Mouse (Mus musculus) neural tube, embryonic 14.5 days (tissue): ENCODE results near the gene Ndufa11. TPM values are rescaled to one million over a fixed set of nuclear protein-coding genes. Genes with fewer than 3 reads are reported as not detected.
A peak's percentile ranks its signal among the peaks of the same experiment; 100 is the strongest.

Experiments
- ATAC-seq: fragments of 200-750 bp; cut with Nextera tagmentation; 2 replicates; pipeline ENCODE4 v1.8.0; 2017; ENCODE audit warnings: low read depth, mild to moderate bottlenecking, moderate TSS enrichment, moderate library complexity
- H3K27ac ChIP-seq: fragments of 300-500 bp; sonication (generic); 2 replicates; pipeline ENCODE4 v1.5.1; 2014; ENCODE audit warnings: low read depth, mild to moderate bottlenecking, control low read depth, low read length, moderate library complexity, mixed read lengths
- H3K27me3 ChIP-seq: fragments of 300-500 bp; sonication (generic); 2 replicates; pipeline ENCODE4 v1.6.1; 2014; ENCODE audit warnings: low read length; ENCODE audit not compliant: control insufficient read depth, insufficient read depth
- H3K36me3 ChIP-seq: fragments of 300-500 bp; sonication (generic); 2 replicates; pipeline ENCODE4 v1.6.1; 2014; ENCODE audit warnings: low read length, mixed read lengths; ENCODE audit not compliant: control insufficient read depth, insufficient read depth
- H3K4me1 ChIP-seq: fragments of 300-500 bp; sonication (generic); 2 replicates; pipeline ENCODE4 v1.6.1; 2014; ENCODE audit warnings: low read length; ENCODE audit not compliant: control insufficient read depth, insufficient read depth
- H3K4me2 ChIP-seq: fragments of 300-500 bp; sonication (generic); 2 replicates; pipeline ENCODE4 v1.6.1; 2014; ENCODE audit warnings: mild to moderate bottlenecking, low read depth, low read length, control low read depth
- H3K4me3 ChIP-seq: fragments of 300-500 bp; sonication (generic); 2 replicates; pipeline ENCODE4 v1.5.1; 2014; ENCODE audit warnings: low read depth, low read length, control low read depth, mixed read lengths
- H3K9ac ChIP-seq: fragments of 300-500 bp; sonication (generic); replicated peaks from 2 replicates; pipeline ENCODE4 v1.6.1; 2014; ENCODE audit warnings: low read depth, mild to moderate bottlenecking, control low read depth, low read length, mixed read lengths
- H3K9me3 ChIP-seq: fragments of 300-500 bp; sonication (generic); 2 replicates; pipeline ENCODE4 v1.6.1; 2016; ENCODE audit warnings: low read length; ENCODE audit not compliant: control insufficient read depth
- WGBS: fragments of 180-500 bp; shearing (Covaris S2); extraction: QIAGEN DNeasy Blood & Tissue Kit; methylation state at CpG from one replicate; pipeline ENCODE4 v1.1.7; 2014; 5-methylcytosine and 5-hydroxymethylcytosine counted together
- polyA plus RNA-seq: library from polyadenylated mRNA; unstranded; fragments of >200 nt; fragmentation: Nextera tagmentation; extraction: Ambion mirVana; gene quantifications from 2 replicates; pipeline ENCODE4 v1.2.1, GENCODE M21; 2014

The Ndufa11 gene
- polyA plus RNA-seq, 1 experiment from 2014 or later = 693 TPM

- Histone ChIP-seq H3K27me3 (no peaks in the 10 kb centered on the region), H3K36me3 (peaks cover 79% of the 10 kb centered on the region), H3K4me1 (no peaks in the 10 kb centered on the region), H3K9ac (no peak overlapping the region), H3K9me3 (no peaks in the 10 kb centered on the region), H3K4me3 (no peak overlapping the region), H3K27ac (no peak overlapping the region), H3K4me2 (no peak overlapping the region)
- no peak for ATAC-seq
- 85% methylated on average over 4 of the region's 4 CpGs for WGBS
Observed at GRCm38 (mm10) chr17:56708692-56709091, 8.9 kb upstream of the Ndufa11 start.

DNA sequence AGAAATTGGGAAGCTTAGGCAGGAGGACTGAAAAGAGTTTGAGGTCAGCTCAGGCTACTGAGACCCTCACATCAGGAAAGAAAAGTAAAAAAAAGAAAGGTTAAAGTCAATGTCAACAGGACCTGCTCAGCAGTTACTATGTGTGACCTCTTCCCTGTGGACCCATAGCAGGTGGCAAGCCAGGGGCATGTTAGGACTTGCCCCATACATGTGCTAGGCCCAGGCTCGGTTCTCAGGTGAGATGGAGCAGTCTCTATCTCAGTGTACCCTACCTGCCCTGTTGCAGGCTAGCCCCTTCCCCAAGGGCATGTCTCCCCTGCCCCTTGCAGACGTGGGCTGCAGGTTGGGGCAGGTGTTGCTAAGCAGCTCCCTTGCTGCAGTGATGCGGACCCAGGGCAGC lies 7.9 kb upstream of the Ndufa11 start:
- no peaks in the 10 kb centered on the region for H3K4me1 ChIP-seq
- no peak overlapping the region for H3K9ac ChIP-seq
- no peak overlapping the region for H3K4me2 ChIP-seq
- peaks cover 71% of the 10 kb centered on the region for H3K36me3 ChIP-seq
- H3K9me3 ChIP-seq = no peaks in the 10 kb centered on the region
- ATAC-seq = no peak
- WGBS = 89% methylated on average over 3 of the region's 3 CpGs
- H3K27ac ChIP-seq = no peak overlapping the region
- H3K4me3 ChIP-seq = no peak overlapping the region
- no peaks in the 10 kb centered on the region for H3K27me3 ChIP-seq

GRCm38 (mm10) chr17:56715360-56715759 lies 2.2 kb upstream of the Ndufa11 start:
- Histone ChIP-seq H3K27ac (no peak overlapping the region), H3K27me3 (no peaks in the 10 kb centered on the region), H3K4me1 (peaks cover 17% of the 10 kb centered on the region), H3K4me2 (peak overlapping the region; percentile 79), H3K36me3 (peaks cover 25% of the 10 kb centered on the region), H3K4me3 (peak overlapping the region; percentile 50; the same call in 1 of the 2 replicates), H3K9me3 (no peaks in the 10 kb centered on the region), H3K9ac (no peak overlapping the region)
- 67% methylated on average over 11 of the region's 11 CpGs for WGBS
- ATAC-seq = no peak

GRCm38 (mm10) chr17:56715914-56716654 lies 1.5 kb upstream of the Ndufa11 start:
- peaks cover 17% of the 10 kb centered on the region for H3K4me1 ChIP-seq
- no peaks in the 10 kb centered on the region for H3K9me3 ChIP-seq
- no peaks in the 10 kb centered on the region for H3K27me3 ChIP-seq
- 23% methylated on average over 20 of the region's 22 CpGs for WGBS
- H3K36me3 ChIP-seq = peaks cover 20% of the 10 kb centered on the region
- H3K4me2 ChIP-seq = peak overlapping the region; percentile 79
- ATAC-seq = 0 out of 2 replicates have a peak, but pooled peaks have one; percentile 0
- peak overlapping the region; percentile 60 for H3K27ac ChIP-seq
- peak overlapping the region; percentile 50 for H3K4me3 ChIP-seq
- H3K9ac ChIP-seq = peak overlapping the region; percentile 50

GRCm38 (mm10) chr17:56716655-56717362 lies 758 bp upstream of the Ndufa11 start:
- peak overlapping the region; percentile 84 for H3K27ac ChIP-seq
- H3K9me3 ChIP-seq = no peaks in the 10 kb centered on the region
- H3K4me2 ChIP-seq = peak overlapping the region; percentile 79
- under 1% methylated on average over 53 of the region's 55 CpGs for WGBS
- peaks cover 16% of the 10 kb centered on the region for H3K36me3 ChIP-seq
- H3K27me3 ChIP-seq = no peaks in the 10 kb centered on the region
- H3K4me3 ChIP-seq = peak overlapping the region; percentile 50
- peak overlapping the region; percentile 71 for H3K9ac ChIP-seq
- H3K4me1 ChIP-seq = peaks cover 17% of the 10 kb centered on the region
- peak; percentile 92 for ATAC-seq

GRCm38 (mm10) chr17:56722441-56722840 lies 4.9 kb downstream of the Ndufa11 start:
- 44% methylated on average over 5 of the region's 5 CpGs for WGBS
- Histone ChIP-seq H3K9ac (0 out of 2 replicates have a peak overlapping the region, but pooled peaks have one; percentile 8), H3K4me1 (peaks cover 12% of the 10 kb centered on the region), H3K4me3 (no peak overlapping the region), H3K27me3 (no peaks in the 10 kb centered on the region), H3K4me2 (no peak overlapping the region), H3K36me3 (peaks cover 16% of the 10 kb centered on the region), H3K9me3 (no peaks in the 10 kb centered on the region), H3K27ac (no peak overlapping the region)
- no peak for ATAC-seq

DNA sequence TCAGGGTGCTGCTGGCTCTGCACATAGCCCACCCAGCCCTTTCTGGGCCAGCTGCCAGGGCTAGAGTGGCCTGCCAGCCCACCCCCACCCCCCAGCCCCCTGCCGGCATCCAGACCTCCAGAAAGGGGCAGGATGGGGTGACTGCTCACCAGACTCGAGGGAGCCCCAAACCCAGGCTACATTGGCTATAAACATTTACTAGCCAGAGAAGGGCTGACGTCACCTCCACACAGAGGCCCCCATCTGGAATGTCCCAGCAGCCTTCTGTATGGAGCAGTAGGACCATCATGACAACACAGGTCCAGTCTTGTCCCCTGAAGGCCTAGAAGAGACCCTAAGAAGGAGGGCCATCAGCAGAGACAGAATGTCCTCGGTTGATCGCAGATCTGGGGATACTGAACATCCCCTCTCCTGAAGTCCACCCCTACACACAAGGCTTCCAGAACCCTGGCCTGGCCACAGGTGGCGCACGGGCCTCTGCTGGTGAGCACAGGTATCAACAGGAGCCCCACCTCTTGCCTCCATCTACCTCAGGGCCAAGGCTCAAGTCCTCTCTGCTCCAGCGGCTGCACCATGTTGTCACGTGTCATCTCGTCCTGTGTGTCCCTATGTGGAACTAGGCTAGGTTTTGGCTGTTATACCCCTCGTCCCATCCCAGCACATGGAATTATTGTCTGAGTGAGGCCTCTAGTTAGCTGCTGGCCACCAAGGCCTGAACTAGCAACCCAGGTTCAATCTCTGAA lies 6.0 kb downstream of the Ndufa11 start:
- no peak overlapping the region for H3K27ac ChIP-seq
- H3K9ac ChIP-seq = no peak overlapping the region
- H3K4me2 ChIP-seq = no peak overlapping the region
- ATAC-seq = no peak
- H3K9me3 ChIP-seq = no peaks in the 10 kb centered on the region
- H3K36me3 ChIP-seq = peaks cover 16% of the 10 kb centered on the region
- no peaks in the 10 kb centered on the region for H3K27me3 ChIP-seq
- no peak overlapping the region for H3K4me3 ChIP-seq
- peaks cover 8% of the 10 kb centered on the region for H3K4me1 ChIP-seq
- whole genome bisulfite sequencing = 87% methylated on average over 11 of the region's 11 CpGs

DNA sequence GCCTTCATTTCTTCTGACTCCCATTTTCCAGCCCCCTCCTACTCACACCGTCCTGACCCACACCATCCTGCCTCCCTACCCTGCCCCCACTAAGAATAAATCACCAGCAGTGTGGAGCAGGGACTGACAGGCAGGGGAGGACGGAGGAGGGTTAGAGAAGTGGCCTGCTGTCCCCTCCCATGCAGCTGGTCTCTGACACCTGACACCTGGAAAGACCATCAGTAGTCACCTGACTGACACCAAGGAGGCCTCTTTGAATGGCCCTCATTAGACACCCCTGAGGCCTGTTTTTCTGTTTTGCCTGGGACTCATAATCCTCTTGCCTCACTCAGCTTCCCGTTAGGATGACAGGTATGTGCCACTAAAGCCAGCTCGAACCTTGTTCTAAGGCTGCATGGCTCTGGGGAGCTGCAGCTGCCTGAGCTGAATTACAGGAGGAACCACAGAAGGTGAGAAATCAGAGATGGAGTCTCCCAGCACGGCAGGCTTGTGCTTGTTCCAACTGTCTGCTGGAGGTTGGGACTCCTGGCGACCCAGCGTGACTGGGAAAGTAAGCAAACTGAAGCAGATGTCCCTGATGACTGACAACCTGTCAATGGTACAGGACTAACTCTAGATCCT lies 9.6 kb downstream of the Ndufa11 start:
- Histone ChIP-seq H3K27ac (no peak overlapping the region), H3K27me3 (no peaks in the 10 kb centered on the region), H3K4me2 (no peak overlapping the region), H3K4me3 (no peak overlapping the region), H3K4me1 (no peaks in the 10 kb centered on the region), H3K9ac (no peak overlapping the region), H3K36me3 (peaks cover 9% of the 10 kb centered on the region), H3K9me3 (no peaks in the 10 kb centered on the region)
- 13% methylated on average over 7 of the region's 7 CpGs for WGBS
- ATAC-seq = no peak
